Mouse (Mus musculus) embryonic facial prominence, embryonic 11.5 days (tissue): Measurements from ENCODE around the gene Gm20388. TPM values are rescaled to one million over a fixed set of nuclear protein-coding genes. Genes with fewer than 3 reads are reported as not detected.
A peak's percentile ranks its signal among the peaks of the same experiment; 100 is the strongest.

Experiments used
- ATAC-seq: fragments of 200-750 bp; cut with Nextera tagmentation; replicated peaks from 2 replicates; pipeline ENCODE4 v1.8.0; 2017; ENCODE audit warnings: low read depth; ENCODE audit not compliant: insufficient number of reproducible peaks, low FRiP score, low TSS enrichment
- DNase-seq: peaks from one replicate; pipeline ENCODE4 v3.0.0-alpha.2; 2015; ENCODE audit warnings: low spot score
- H3K27ac ChIP-seq: fragments of 300-500 bp; sonication (generic); replicated peaks from 2 replicates; pipeline ENCODE4 v1.5.1; 2014; ENCODE audit warnings: mild to moderate bottlenecking, low read depth, low read length, control low read depth
- H3K27me3 ChIP-seq: fragments of 300-500 bp; sonication (generic); 2 replicates; pipeline ENCODE4 v1.6.1; 2014; ENCODE audit warnings: mild to moderate bottlenecking, low read length, moderate library complexity, mixed read lengths; ENCODE audit not compliant: control insufficient read depth, insufficient read depth
- H3K36me3 ChIP-seq: fragments of 300-500 bp; sonication (generic); replicated peaks from 2 replicates; pipeline ENCODE4 v1.6.1; 2014; ENCODE audit warnings: low read depth, mild to moderate bottlenecking, low read length, moderate library complexity, mixed read lengths; ENCODE audit not compliant: control insufficient read depth, insufficient read depth
- H3K4me1 ChIP-seq: fragments of 300-500 bp; sonication (generic); 2 replicates; pipeline ENCODE4 v1.6.1; 2014; ENCODE audit warnings: low read length, mixed read lengths; ENCODE audit not compliant: control insufficient read depth, insufficient read depth
- H3K4me2 ChIP-seq: fragments of 300-500 bp; sonication (generic); 2 replicates; pipeline ENCODE4 v1.6.1; 2014; ENCODE audit warnings: low read depth, mild to moderate bottlenecking, control low read depth, low read length, moderate library complexity
- H3K4me3 ChIP-seq: fragments of 300-500 bp; sonication (generic); 2 replicates; pipeline ENCODE4 v1.5.1; 2014; ENCODE audit warnings: low read depth, low read length, control low read depth
- H3K9ac ChIP-seq: fragments of 300-500 bp; sonication (generic); replicated peaks from 2 replicates; pipeline ENCODE4 v1.6.1; 2014; ENCODE audit warnings: mild to moderate bottlenecking, control low read depth, low read length
- H3K9me3 ChIP-seq: fragments of 300-500 bp; sonication (generic); replicated peaks from 2 replicates; pipeline ENCODE4 v1.6.1; 2016; ENCODE audit warnings: mild to moderate bottlenecking, low read length, inconsistent platforms, mixed read lengths; ENCODE audit not compliant: control insufficient read depth
- WGBS: fragments of 180-500 bp; shearing (Covaris S2); extraction: QIAGEN DNeasy Blood & Tissue Kit; methylation state at CpG from one replicate; pipeline ENCODE4 v1.1.7; 2014; 5-methylcytosine and 5-hydroxymethylcytosine counted together
- polyA plus RNA-seq: library from polyadenylated mRNA; unstranded; fragments of >200 nt; fragmentation: Nextera tagmentation; extraction: Ambion mirVana; gene quantifications from 2 replicates; pipeline ENCODE4 v1.2.1, GENCODE M21; 2014

Gm20388 gene
- polyA plus RNA-seq, 1 experiment from 2014 or later = 3.1 TPM

- no peaks in the 10 kb centered on the region for H3K36me3 ChIP-seq
- H3K9ac ChIP-seq = no peak overlapping the region
- DNase-seq (no peak), ATAC-seq (no peak)
- peaks cover 3% of the 10 kb centered on the region; the same call in 1 of the 2 replicates for H3K4me1 ChIP-seq
- no peak overlapping the region for H3K4me3 ChIP-seq
- H3K27ac ChIP-seq = no peak overlapping the region
- H3K27me3 ChIP-seq = no peaks in the 10 kb centered on the region
- H3K9me3 ChIP-seq = no peaks in the 10 kb centered on the region
- H3K4me2 ChIP-seq = no peak overlapping the region
- WGBS = 61% methylated on average over 6 of the region's 6 CpGs
Measured at GRCm38 (mm10) chr8:122873171-122873570, 2962.5 kb downstream of the Gm20388 start.

GRCm38 (mm10) chr8:122875186-122875585 is 2964.5 kb downstream of the Gm20388 start:
- H3K4me1 ChIP-seq = peaks cover 2% of the 10 kb centered on the region; the same call in 1 of the 2 replicates
- no peak overlapping the region for H3K9ac ChIP-seq
- 0 out of 2 replicates have a peak overlapping the region, but pooled peaks have one; percentile 28 for H3K27ac ChIP-seq
- 53% methylated on average over 5 of the region's 5 CpGs for WGBS
- H3K4me2 ChIP-seq = no peak overlapping the region
- H3K4me3 ChIP-seq = no peak overlapping the region
- no peaks in the 10 kb centered on the region for H3K27me3 ChIP-seq
- no peaks in the 10 kb centered on the region for H3K36me3 ChIP-seq
- DNase-seq = peak; percentile 61
- ATAC-seq = no peak
- no peaks in the 10 kb centered on the region for H3K9me3 ChIP-seq

- Histone ChIP-seq H3K4me3 (no peak overlapping the region), H3K36me3 (no peaks in the 10 kb centered on the region)
- 80% methylated on average over 3 of the region's 3 CpGs for WGBS
Measured at GRCm38 (mm10) chr8:122878231-122878630, 2967.6 kb downstream of the Gm20388 start.

GRCm38 (mm10) chr8:122880302-122880701 is 2969.7 kb downstream of the Gm20388 start:
- Histone ChIP-seq H3K27ac (no peak overlapping the region), H3K4me2 (no peak overlapping the region), H3K36me3 (0 out of 2 replicates have a peak, but pooled peaks cover 2% of the 10 kb centered on the region), H3K27me3 (no peaks in the 10 kb centered on the region), H3K4me3 (no peak overlapping the region), H3K9me3 (no peaks in the 10 kb centered on the region), H3K4me1 (no peaks in the 10 kb centered on the region; the same call in 1 of the 2 replicates), H3K9ac (no peak overlapping the region)
- DNase-seq (no peak), ATAC-seq (no peak)
- 30% methylated on average over 3 of the region's 3 CpGs for WGBS

More at GRCm38 (mm10) chr8:122878231-122878630, 2967.6 kb downstream of the Gm20388 start:
- Histone ChIP-seq H3K4me1 (no peaks in the 10 kb centered on the region; the same call in 1 of the 2 replicates), H3K9ac (no peak overlapping the region), H3K9me3 (no peaks in the 10 kb centered on the region), H3K27me3 (no peaks in the 10 kb centered on the region), H3K4me2 (no peak overlapping the region), H3K27ac (no peak overlapping the region)
- DNase-seq = no peak
- no peak for ATAC-seq

GRCm38 (mm10) chr8:122883671-122884070 is 2973.0 kb downstream of the Gm20388 start:
- H3K36me3 ChIP-seq = peaks cover 16% of the 10 kb centered on the region
- ATAC-seq = no peak
- 81% methylated on average over 10 of the region's 10 CpGs for WGBS

GRCm38 (mm10) chr8:122891440-122891839 is 2980.8 kb downstream of the Gm20388 start:
- no peak for ATAC-seq
- no peak overlapping the region for H3K9ac ChIP-seq

More at GRCm38 (mm10) chr8:122883671-122884070, 2973.0 kb downstream of the Gm20388 start:
- Histone ChIP-seq H3K9ac (no peak overlapping the region), H3K4me2 (no peak overlapping the region), H3K27me3 (no peaks in the 10 kb centered on the region), H3K4me1 (no peaks in the 10 kb centered on the region), H3K27ac (no peak overlapping the region), H3K9me3 (no peaks in the 10 kb centered on the region), H3K4me3 (no peak overlapping the region)
- DNase-seq = no peak

GRCm38 (mm10) chr8:122893451-122893850 is 2982.8 kb downstream of the Gm20388 start:
- H3K4me2 ChIP-seq = no peak overlapping the region
- DNase-seq (no peak), ATAC-seq (no peak)
- no peak overlapping the region for H3K4me3 ChIP-seq
- no peaks in the 10 kb centered on the region for H3K27me3 ChIP-seq
- H3K9me3 ChIP-seq = no peaks in the 10 kb centered on the region
- H3K4me1 ChIP-seq = no peaks in the 10 kb centered on the region
- H3K27ac ChIP-seq = no peak overlapping the region
- no peak overlapping the region for H3K9ac ChIP-seq
- 93% methylated on average over 12 of the region's 12 CpGs for WGBS
- peaks cover 32% of the 10 kb centered on the region for H3K36me3 ChIP-seq

More at GRCm38 (mm10) chr8:122891440-122891839, 2980.8 kb downstream of the Gm20388 start:
- Histone ChIP-seq H3K27ac (no peak overlapping the region), H3K9me3 (no peaks in the 10 kb centered on the region), H3K27me3 (no peaks in the 10 kb centered on the region), H3K36me3 (peaks cover 39% of the 10 kb centered on the region), H3K4me3 (no peak overlapping the region), H3K4me2 (no peak overlapping the region), H3K4me1 (no peaks in the 10 kb centered on the region)
- WGBS = 89% methylated on average over 12 of the region's 12 CpGs
- DNase-seq = no peak

GRCm38 (mm10) chr8:122896317-122896716 is 2985.7 kb downstream of the Gm20388 start:
- Histone ChIP-seq H3K27ac (no peak overlapping the region), H3K9ac (no peak overlapping the region), H3K9me3 (no peaks in the 10 kb centered on the region), H3K27me3 (no peaks in the 10 kb centered on the region), H3K4me3 (no peak overlapping the region), H3K4me1 (no peaks in the 10 kb centered on the region), H3K4me2 (no peak overlapping the region), H3K36me3 (peaks cover 15% of the 10 kb centered on the region)
- WGBS = 91% methylated on average over 11 of the region's 11 CpGs
- ATAC-seq (no peak), DNase-seq (no peak)
